Mouse (Mus musculus): Measurements from ENCODE around the gene Btrc. TPM values are rescaled to one million over a fixed set of nuclear protein-coding genes. Genes with fewer than 3 reads are reported as not detected.

Btrc gene
- total and polyA plus RNA-seq, 2 experiments from 2014 or later: 21.9 to 28.5 TPM

GRCm38 (mm10) chr19:45533617-45534016 lies 170.1 kb downstream of the Btrc start:
- DNase-seq (ENCODE audit: low spot score) (no peak), ATAC-seq (ENCODE audit: insufficient read depth, low read depth) (no peak)
- H3K4me3 ChIP-seq (ENCODE audit: low read depth, low read length): no peak overlapping the region
- no peak overlapping the region for H3K4me2 ChIP-seq (ENCODE audit: low read depth, low read length)
- H3K9ac ChIP-seq (replicated peaks; ENCODE audit: low read depth, low read length): no peak overlapping the region
- H3K27me3 ChIP-seq (ENCODE audit: control insufficient read depth, insufficient read depth, low read length): no peaks in the 10 kb centered on the region
- 47% methylated on average over 7 of the region's 7 CpGs for WGBS
- no peak overlapping the region for H3K27ac ChIP-seq (ENCODE audit: low read depth)
- TF ChIP-seq CTCF (IDR thresholded peaks at IDR 0.05; ENCODE audit: low read depth): no peak
- H3K36me3 ChIP-seq (replicated peaks; ENCODE audit: control insufficient read depth, insufficient read depth, low read length): peaks cover 1% of the 10 kb centered on the region
- no peaks in the 10 kb centered on the region for H3K9me3 ChIP-seq (replicated peaks; ENCODE audit: control insufficient read depth, low read length)
- H3K4me1 ChIP-seq (ENCODE audit: control insufficient read depth, insufficient read depth): peaks cover 19% of the 10 kb centered on the region

DNA sequence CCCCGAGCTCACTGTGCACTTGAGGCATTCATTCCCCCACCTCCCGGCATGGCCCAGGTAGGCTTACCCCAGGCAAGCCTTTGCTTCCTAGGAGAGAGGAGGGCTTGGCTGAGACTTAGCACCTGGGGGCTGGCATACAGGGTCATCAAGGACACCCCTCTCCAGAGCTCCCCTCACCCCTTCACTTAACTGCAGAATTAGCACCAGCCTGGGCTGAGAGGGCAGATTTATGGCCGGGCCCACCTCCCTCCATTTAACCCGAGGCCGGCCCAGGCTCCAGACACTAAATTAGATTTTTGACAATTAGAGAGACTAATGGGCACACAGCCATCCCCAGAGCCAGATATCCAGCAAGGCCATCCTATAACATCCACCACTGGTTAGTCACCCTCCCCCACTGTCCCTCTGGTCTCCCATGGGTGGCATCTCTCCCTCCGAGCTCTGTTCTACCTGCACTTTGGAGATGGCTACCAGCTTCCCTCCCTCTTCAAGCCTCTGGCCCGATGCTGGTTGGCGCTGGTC lies 171.7 kb downstream of the Btrc start:
- Histone ChIP-seq H3K27ac (ENCODE audit: low read depth) (no peak overlapping the region), H3K9ac (replicated peaks; ENCODE audit: low read depth, low read length) (no peak overlapping the region), H3K4me3 (ENCODE audit: low read depth, low read length) (no peak overlapping the region), H3K9me3 (replicated peaks; ENCODE audit: control insufficient read depth, low read length) (no peaks in the 10 kb centered on the region), H3K4me1 (ENCODE audit: control insufficient read depth, insufficient read depth) (peaks cover 8% of the 10 kb centered on the region; the same call in 1 of the 2 replicates), H3K4me2 (ENCODE audit: low read depth, low read length) (no peak overlapping the region), H3K36me3 (replicated peaks; ENCODE audit: control insufficient read depth, insufficient read depth, low read length) (no peaks in the 10 kb centered on the region), H3K27me3 (ENCODE audit: control insufficient read depth, insufficient read depth, low read length) (0 out of 2 replicates have a peak, but pooled peaks cover 6% of the 10 kb centered on the region)
- TF ChIP-seq EP300 (IDR thresholded peaks at IDR 0.05; ENCODE audit: low read depth) (no peak), CTCF (IDR thresholded peaks at IDR 0.05; ENCODE audit: low read depth) (no peak)
- DNase-seq (ENCODE audit: low spot score) (no peak), ATAC-seq (ENCODE audit: insufficient read depth, low read depth) (no peak)
- WGBS: 61% methylated on average over 8 of the region's 8 CpGs

GRCm38 (mm10) chr19:45535929-45536328 lies 172.4 kb downstream of the Btrc start:
- H3K4me3 ChIP-seq (ENCODE audit: low read depth, low read length): no peak overlapping the region
- no peak for ATAC-seq (ENCODE audit: insufficient read depth, low read depth)
- no peaks in the 10 kb centered on the region for H3K9me3 ChIP-seq (replicated peaks; ENCODE audit: control insufficient read depth, low read length)
- TF ChIP-seq EP300 (IDR thresholded peaks at IDR 0.05; ENCODE audit: low read depth): no peak
- DNase-seq (ENCODE audit: low spot score): no peak
- H3K9ac ChIP-seq (replicated peaks; ENCODE audit: low read depth, low read length): no peak overlapping the region
- H3K4me2 ChIP-seq (ENCODE audit: low read depth, low read length): no peak overlapping the region
- no peak overlapping the region for H3K27ac ChIP-seq (ENCODE audit: low read depth)
- H3K36me3 ChIP-seq (replicated peaks; ENCODE audit: control insufficient read depth, insufficient read depth, low read length): no peaks in the 10 kb centered on the region
- WGBS: 42% methylated on average over 6 of the region's 6 CpGs
- H3K27me3 ChIP-seq (ENCODE audit: control insufficient read depth, insufficient read depth, low read length): 0 out of 2 replicates have a peak, but pooled peaks cover 13% of the 10 kb centered on the region
- H3K4me1 ChIP-seq (ENCODE audit: control insufficient read depth, insufficient read depth): 0 out of 2 replicates have a peak, but pooled peaks cover 2% of the 10 kb centered on the region

DNA sequence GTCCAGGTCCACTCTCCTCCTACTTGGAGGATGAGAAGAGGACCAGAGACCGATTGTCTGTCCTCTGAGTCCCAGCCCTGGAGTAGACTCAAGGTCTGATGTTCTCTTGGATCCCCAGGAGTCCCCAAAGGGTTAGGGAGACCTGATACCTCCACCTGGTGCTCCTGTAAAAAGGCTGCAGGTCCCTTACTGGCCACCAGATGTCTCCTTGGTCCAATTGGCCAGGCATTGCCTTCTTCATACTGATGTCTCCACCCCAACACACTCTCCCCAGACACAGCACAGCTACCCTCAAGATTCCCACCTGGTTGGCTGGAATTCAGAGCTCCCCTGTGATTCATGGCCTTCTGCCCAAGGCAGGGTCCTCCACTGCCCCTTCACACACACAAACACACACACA lies 174.0 kb downstream of the Btrc start:
- TF ChIP-seq EP300 (IDR thresholded peaks at IDR 0.05; ENCODE audit: low read depth) (no peak), CTCF (IDR thresholded peaks at IDR 0.05; ENCODE audit: low read depth) (peak; percentile 68)
- Histone ChIP-seq H3K4me3 (ENCODE audit: low read depth, low read length) (no peak overlapping the region), H3K9ac (replicated peaks; ENCODE audit: low read depth, low read length) (no peak overlapping the region), H3K36me3 (replicated peaks; ENCODE audit: control insufficient read depth, insufficient read depth, low read length) (no peaks in the 10 kb centered on the region), H3K9me3 (replicated peaks; ENCODE audit: control insufficient read depth, low read length) (no peaks in the 10 kb centered on the region), H3K4me2 (ENCODE audit: low read depth, low read length) (no peak overlapping the region), H3K27me3 (ENCODE audit: control insufficient read depth, insufficient read depth, low read length) (peaks cover 24% of the 10 kb centered on the region), H3K4me1 (ENCODE audit: control insufficient read depth, insufficient read depth) (peaks cover 7% of the 10 kb centered on the region; the same call in 1 of the 2 replicates), H3K27ac (ENCODE audit: low read depth) (no peak overlapping the region)
- ATAC-seq (ENCODE audit: insufficient read depth, low read depth) (no peak), DNase-seq (ENCODE audit: low spot score) (no peak)
- 41% methylated on average over 1 of the region's 1 CpGs for WGBS

DNA sequence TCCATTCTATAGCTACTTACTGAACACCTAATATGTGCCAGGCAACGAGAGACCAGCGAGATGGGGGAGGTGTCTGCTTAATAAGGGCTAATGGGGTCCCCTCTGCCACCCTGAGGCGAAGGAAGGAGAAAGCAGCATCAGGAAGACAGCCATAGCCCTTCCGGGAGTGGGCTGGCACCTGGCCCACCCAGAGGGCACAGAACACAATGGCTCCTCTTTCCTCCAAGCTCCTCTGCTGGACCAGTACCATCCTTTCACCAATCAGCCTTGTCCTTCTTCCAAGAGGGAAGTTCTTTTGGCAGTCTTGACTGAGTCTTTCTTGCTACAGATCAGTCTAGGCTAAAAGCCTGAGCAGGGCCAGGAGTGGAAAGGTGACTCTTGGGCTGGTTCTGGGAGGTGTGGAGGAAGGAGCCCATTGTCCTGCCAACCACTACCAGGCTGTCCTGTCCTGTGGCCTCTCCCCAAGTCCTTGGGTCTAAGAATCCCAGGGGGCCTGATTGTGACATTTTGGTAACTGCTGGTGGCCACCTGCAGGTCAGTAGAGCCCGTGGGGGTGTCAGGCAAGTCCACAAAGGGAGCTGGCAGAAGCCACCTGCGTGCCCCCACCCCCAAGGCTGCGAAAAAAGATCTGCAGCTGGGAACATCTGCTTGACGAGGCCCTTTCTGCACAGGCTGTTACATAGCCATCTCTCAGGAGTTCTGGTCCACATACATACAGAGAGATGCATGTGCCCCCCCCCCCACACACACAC lies 177.3 kb downstream of the Btrc start:
- ATAC-seq (ENCODE audit: insufficient read depth, low read depth) (no peak), DNase-seq (ENCODE audit: low spot score) (no peak)
- TF ChIP-seq CTCF (IDR thresholded peaks at IDR 0.05; ENCODE audit: low read depth): no peak
- TF ChIP-seq EP300 (IDR thresholded peaks at IDR 0.05; ENCODE audit: low read depth): no peak
- WGBS: 41% methylated on average over 8 of the region's 8 CpGs
- peak overlapping the region; percentile 68 for H3K4me2 ChIP-seq (ENCODE audit: low read depth, low read length)
- peaks cover 44% of the 10 kb centered on the region for H3K27me3 ChIP-seq (ENCODE audit: control insufficient read depth, insufficient read depth, low read length)
- H3K9me3 ChIP-seq (replicated peaks; ENCODE audit: control insufficient read depth, low read length): no peaks in the 10 kb centered on the region
- peak overlapping the region; percentile 47; the same call in 1 of the 2 replicates for H3K4me3 ChIP-seq (ENCODE audit: low read depth, low read length)
- H3K4me1 ChIP-seq (ENCODE audit: control insufficient read depth, insufficient read depth): peaks cover 7% of the 10 kb centered on the region; the same call in 1 of the 2 replicates
- no peak overlapping the region for H3K27ac ChIP-seq (ENCODE audit: low read depth)
- H3K36me3 ChIP-seq (replicated peaks; ENCODE audit: control insufficient read depth, insufficient read depth, low read length): no peaks in the 10 kb centered on the region
- no peak overlapping the region for H3K9ac ChIP-seq (replicated peaks; ENCODE audit: low read depth, low read length)
